Mouse (Mus musculus) adrenal gland, adult 8-10 months (tissue): ENCODE results near the gene Nkx2-9. TPM values are rescaled to one million over a fixed set of nuclear protein-coding genes. Genes with fewer than 3 reads are reported as not detected.

ENCODE experiments used
- DNase-seq: peaks from one replicate; pipeline ENCODE4 v3.0.0; 2022
- total RNA-seq, 4 experiments: library from RNA; stranded (reverse); gene quantifications; 2 replicates each; pipeline ENCODE4 v1.2.4; 2022

The Nkx2-9 gene
- under 1 TPM; 0.32 to 0.91 (median 0.63) TPM for total RNA-seq

- no peak for DNase-seq
Observed at GRCm38 (mm10) chr12:56612761-56613437, at the start of gene Nkx2-9. Nkx2-9 (minus strand) TSS chr12:56613284.

- no peak for DNase-seq
Observed at GRCm38 (mm10) chr12:56637181-56637566, 24.1 kb upstream of the Nkx2-9 start.

DNA sequence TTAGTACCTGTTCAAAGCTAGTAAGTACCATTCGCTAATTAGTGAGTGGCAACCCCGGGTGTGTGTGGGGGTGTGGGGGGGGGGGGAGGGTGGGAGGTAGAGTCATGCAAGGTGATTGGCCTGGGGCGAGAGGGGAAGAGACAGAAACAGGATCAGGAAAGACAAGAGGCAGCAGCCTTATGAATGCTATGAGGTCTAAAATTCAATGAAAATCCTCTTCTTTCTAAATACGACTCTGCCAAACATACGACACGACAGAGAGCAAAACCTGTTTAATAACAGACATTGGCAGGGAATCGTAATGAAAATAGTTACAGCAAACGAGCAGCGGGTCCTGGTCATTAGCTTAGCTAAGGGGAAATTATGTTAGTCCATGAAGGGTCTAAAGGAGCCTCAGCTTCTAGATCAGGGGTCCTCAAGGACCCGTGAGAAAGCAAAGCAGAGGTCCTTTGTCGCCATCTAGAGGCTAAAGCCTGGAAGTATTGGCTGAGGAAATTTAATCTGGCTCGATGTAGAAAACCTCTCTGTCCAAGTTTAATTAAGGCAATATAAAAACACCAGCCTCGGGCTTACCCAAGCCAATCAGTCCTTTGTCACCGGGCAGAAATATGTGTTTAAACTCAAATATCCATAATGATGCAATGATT lies 23.6 kb upstream of the Nkx2-9 start:
- no peak for DNase-seq

- DNase-seq = no peak
Observed at GRCm38 (mm10) chr12:56616088-56616487, 3.0 kb upstream of the Nkx2-9 start.

DNA sequence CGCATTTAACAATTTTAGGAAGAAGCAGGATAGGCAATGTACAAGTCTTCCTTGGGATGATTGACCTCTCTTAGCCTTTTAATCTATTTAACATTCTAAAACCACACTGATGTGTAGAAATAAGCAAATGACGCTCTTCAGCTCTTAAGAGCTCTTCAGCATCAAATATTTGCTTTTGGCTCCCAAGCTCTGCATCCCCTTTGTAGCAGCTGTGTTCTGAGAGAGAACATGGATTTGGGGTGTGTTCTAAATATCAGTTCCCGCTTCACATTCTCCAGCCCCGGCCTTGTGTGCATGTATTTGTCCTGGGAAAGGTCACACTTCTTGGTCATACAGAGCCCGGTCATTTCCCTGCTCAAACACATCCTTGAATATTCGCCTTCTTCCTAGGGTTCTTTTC lies 2.3 kb upstream of the Nkx2-9 start:
- no peak for DNase-seq

- no peak for DNase-seq
Observed at GRCm38 (mm10) chr12:56614513-56614912, 1.4 kb upstream of the Nkx2-9 start.

DNA sequence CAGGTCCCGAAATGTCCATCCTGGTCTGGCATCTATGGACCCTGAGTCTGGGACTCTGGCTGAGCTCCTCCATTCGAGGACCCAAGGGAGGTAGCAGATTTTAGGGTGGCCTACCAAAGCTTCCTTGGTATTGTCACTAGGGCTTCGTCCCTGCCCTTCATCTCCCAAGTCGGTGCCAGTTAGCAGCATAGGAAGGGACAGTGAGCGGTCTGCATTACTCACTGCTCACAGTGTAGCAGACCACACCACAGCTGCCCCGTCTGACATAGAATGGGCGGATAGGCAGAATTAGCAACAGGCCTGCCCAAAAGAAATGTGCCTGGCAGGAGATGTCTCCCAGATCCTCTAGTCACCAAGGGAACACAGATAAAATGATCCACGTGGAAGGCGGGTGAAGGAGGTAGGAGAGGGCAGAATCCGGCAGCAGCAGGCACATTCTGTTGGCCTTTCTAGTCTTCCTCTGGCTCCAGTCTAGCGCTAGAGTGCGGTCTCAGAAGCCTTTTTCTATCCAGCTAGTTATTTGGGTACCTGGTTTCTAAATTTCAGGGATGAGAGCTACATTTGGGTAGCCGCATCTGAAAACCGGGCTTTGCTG lies 929 bp upstream of the Nkx2-9 start:
- DNase-seq = no peak

DNA sequence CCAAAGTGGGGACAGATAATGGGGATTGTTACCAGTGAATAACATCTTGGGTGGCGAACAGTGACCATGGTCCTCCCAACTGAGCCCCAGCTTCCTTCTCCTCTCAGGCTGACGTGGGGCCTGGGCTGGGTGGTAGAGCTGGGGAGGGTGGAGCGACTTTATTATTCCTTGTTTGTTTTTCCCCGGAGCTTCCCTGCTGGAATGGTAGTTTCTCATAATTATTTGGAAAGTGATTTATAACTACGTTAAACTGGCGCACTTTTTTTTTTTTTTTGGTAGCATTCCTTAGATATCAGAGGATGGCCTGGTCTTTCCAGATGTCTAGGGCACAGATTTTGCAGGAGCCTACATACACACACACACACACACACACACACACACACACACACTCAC lies 350 bp upstream of the Nkx2-9 start:
- DNase-seq = no peak

DNA sequence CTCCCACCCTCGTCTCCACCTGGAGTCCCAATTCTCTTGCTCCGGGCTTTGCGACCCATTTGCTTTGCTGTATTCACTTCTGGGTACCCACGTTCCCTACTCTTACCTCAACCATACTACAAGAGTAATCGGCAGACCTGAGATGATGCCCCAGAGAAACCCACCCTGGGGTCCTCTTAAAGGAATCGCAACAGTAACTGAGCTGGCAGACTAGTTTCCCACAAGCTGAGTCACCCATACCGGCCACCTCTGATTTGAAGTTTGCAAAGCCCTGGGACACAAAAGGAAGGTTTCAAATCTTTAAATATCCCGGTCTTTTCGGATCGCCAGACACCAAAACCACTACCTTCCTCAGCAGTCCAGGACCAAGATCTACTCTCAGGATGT lies 742 bp downstream of the Nkx2-9 start:
- no peak for DNase-seq

GRCm38 (mm10) chr12:56611504-56612348 lies 1.4 kb downstream of the Nkx2-9 start:
- no peak for DNase-seq

- no peak for DNase-seq
Observed at GRCm38 (mm10) chr12:56610851-56611250, 2.2 kb downstream of the Nkx2-9 start.

DNA sequence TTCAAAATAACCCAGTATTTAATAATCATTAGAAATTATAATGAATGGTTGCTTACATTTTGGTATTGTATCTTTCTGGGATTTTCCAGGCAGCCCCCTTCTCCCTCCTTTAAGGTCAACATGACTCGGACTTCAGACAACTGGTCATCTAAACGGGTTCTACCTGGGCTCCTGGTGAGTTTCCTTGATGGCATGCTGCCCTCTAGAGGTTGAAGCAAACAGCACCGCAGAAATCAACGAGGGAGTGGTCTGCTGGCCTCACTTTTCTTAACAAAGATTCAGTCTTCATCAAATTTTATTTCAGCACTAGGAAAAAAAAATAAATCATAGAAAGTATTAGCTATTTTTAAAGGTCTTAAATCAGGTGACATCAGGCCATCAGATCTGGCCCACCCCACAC lies 21.4 kb downstream of the Nkx2-9 start:
- DNase-seq = no peak

DNA sequence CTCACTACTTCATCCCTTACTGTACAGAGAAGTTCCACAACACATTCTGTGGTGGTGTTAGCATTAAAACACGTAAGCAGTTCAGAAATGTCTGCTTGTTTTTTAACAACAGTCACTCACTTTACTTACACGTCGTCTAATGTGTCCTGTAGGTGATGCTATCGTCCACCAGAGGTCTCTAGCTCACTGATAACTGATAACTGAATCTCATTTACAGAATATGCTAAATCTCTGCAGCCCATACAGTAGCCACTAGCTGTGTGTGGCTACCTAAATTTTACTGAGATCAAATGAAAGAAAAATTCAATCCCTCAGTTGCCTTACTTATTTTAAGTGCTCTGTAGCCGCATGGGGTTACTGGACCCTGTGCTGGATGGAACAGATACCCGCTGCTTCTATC lies 25.3 kb downstream of the Nkx2-9 start:
- DNase-seq = no peak

Other genes starting within 250 kb of the Nkx2-9 start
- not detected for gene Nkx2-1, start 76.4 kb downstream of the Nkx2-9 start, total RNA-seq
- not detected for gene Pax9, start 78.5 kb upstream of the Nkx2-9 start, total RNA-seq